Mouse (Mus musculus): Measurements from ENCODE around the gene Bcar3.

- TF ChIP-seq CTCF (IDR thresholded peaks at IDR 0.05; ENCODE audit: borderline replicate concordance, control insufficient read depth, extremely low read depth, insufficient read depth, low read length, poor library complexity) (no peak), POLR2A (IDR thresholded peaks at IDR 0.05; ENCODE audit: control insufficient read depth, extremely low read depth, insufficient read depth, low read length, poor library complexity) (no peak)
Measured at GRCm38 (mm10) chr3:122461932-122462871, 168.3 kb downstream of the Bcar3 start.
